Mouse (Mus musculus) stomach, postnatal 0 days (tissue): ENCODE measurements around the gene St5.

Source experiments
- CTCF ChIP-seq: IDR thresholded peaks from 2 replicates; pipeline ENCODE4 v1.5.1; 2016; ENCODE audit warnings: antibody characterized with exemption, low read depth, mild to moderate bottlenecking, moderate library complexity
- EP300 ChIP-seq: optimal IDR thresholded peaks from 2 replicates; pipeline ENCODE3; 2016; ENCODE audit warnings: antibody characterized with exemption

DNA sequence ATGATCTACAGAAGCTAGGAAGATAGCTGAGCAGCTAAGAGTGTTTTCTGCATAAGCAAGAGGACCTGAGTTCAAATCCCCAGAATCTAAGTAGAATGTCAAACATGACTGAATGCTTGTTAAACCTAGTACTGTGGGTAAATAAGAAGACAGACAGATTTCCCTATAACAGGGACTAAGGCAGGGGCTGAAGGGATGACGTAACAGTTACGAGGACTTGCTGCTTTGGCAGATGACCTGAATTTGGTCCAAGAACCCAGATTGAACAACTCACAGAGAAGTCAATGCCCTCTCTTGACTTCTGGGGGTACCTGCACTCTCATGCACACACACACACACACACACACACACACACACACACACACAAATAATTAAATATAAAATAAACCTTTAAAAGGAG is 93.1 kb downstream of the St5 start:
- TF ChIP-seq CTCF = no peak
- TF ChIP-seq EP300 = no peak
